Mouse (Mus musculus) heart, embryonic 10.5 days (tissue): ENCODE measurements at regions not wholly inside any gene's neighbourhood (a gene's known extent, or its start where the extent isn't known, plus 50 kb on each side); places are given as distances from the start of the nearest gene placed in this dataset.
"Not testable (repeated sequence)": the region's sequence is repeated elsewhere in the genome, so short reads cannot be mapped to it uniquely, and the experiment has no call there.

Experiments used
- DNase-seq: peaks from one replicate; pipeline ENCODE4 v3.0.0-alpha.2; 2017; ENCODE audit warnings: low spot score
- H3K27ac ChIP-seq: fragments of 300-500 bp; sonication (generic); 2 replicates; pipeline ENCODE4 v1.5.1; 2016; ENCODE audit warnings: mild to moderate bottlenecking
- H3K27me3 ChIP-seq: fragments of 300-500 bp; sonication (generic); 2 replicates; pipeline ENCODE4 v1.6.1; 2016; ENCODE audit warnings: mild to moderate bottlenecking; ENCODE audit not compliant: poor library complexity, insufficient read depth, severe bottlenecking
- H3K36me3 ChIP-seq: fragments of 300-500 bp; sonication (generic); 2 replicates; pipeline ENCODE4 v1.6.1; 2016; ENCODE audit warnings: mild to moderate bottlenecking, moderate library complexity
- H3K4me1 ChIP-seq: fragments of 300-500 bp; sonication (generic); 2 replicates; pipeline ENCODE4 v1.6.1; 2016; ENCODE audit warnings: mild to moderate bottlenecking
- H3K4me3 ChIP-seq: fragments of 300-500 bp; sonication (generic); 2 replicates; pipeline ENCODE4 v1.5.1; 2016; ENCODE audit warnings: mild to moderate bottlenecking, moderate library complexity
- H3K9me3 ChIP-seq: fragments of 300-500 bp; sonication (generic); 2 replicates; pipeline ENCODE4 v1.6.1; 2016; ENCODE audit warnings: mild to moderate bottlenecking, moderate library complexity
- WGBS: fragments of 180-500 bp; shearing (Covaris S2); methylation state at CpG from one replicate; pipeline ENCODE4 v1.1.7; 2016; 5-methylcytosine and 5-hydroxymethylcytosine counted together

DNA sequence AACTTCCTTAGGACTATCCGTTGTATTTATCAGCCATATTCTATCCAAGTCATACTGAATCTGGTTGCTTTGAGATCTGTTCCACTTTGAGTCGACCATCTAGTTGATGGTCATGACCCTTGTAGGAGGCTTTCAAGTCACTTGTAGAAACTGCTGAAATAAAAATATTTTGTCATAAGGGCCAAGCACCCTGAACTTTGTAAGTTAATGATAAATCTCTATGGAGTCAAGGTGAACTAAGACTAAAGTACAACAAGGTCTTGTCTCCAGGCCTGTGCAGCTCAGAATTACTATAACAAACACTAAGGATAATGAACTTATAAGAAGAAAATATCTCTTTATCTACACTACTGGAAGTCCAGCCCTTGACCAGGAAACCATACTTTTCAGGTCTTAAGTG lies 193.8 kb upstream of the Plxna2 start:
- Histone ChIP-seq H3K9me3 (no peaks in the 10 kb centered on the region), H3K27ac (no peak overlapping the region), H3K4me1 (peaks cover 9% of the 10 kb centered on the region), H3K36me3 (no peaks in the 10 kb centered on the region), H3K4me3 (no peak overlapping the region), H3K27me3 (no peaks in the 10 kb centered on the region)
- 85% methylated on average over 2 of the region's 2 CpGs for WGBS
- DNase-seq, result no peak

DNA sequence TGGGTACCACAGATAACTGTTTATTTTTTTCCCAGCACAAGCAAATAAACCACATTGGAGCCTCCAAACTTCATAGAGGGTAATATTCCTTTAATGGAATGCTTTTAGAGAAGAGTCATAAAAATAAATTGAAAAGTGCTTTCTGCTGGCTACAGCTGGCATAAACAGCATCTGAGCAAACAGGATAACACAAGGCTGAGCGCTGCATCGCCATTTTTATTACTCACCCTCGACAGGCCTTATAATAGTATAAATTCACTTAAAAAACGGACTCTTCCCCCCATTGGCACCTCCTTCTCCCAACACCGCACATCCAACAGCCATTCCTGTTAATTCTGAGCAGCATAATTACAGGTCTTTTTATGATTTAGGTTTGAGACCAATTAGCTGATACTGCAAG lies 205.8 kb upstream of the Plxna2 start:
- no peaks in the 10 kb centered on the region for H3K27me3 ChIP-seq
- DNase-seq, result no peak
- H3K4me3 ChIP-seq, result no peak overlapping the region
- H3K4me1 ChIP-seq, result no peaks in the 10 kb centered on the region
- H3K27ac ChIP-seq, result no peak overlapping the region
- WGBS, result 83% methylated on average over 5 of the region's 5 CpGs
- no peaks in the 10 kb centered on the region for H3K9me3 ChIP-seq
- H3K36me3 ChIP-seq, result no peaks in the 10 kb centered on the region

- Histone ChIP-seq H3K27me3 (no peaks in the 10 kb centered on the region), H3K9me3 (no peaks in the 10 kb centered on the region), H3K4me3 (no peak overlapping the region), H3K27ac (no peak overlapping the region), H3K4me1 (no peaks in the 10 kb centered on the region), H3K36me3 (no peaks in the 10 kb centered on the region)
- no peak for DNase-seq
- WGBS, result 63% methylated on average over 2 of the region's 2 CpGs
Measured at GRCm38 (mm10) chr1:194411788-194412187, 206.2 kb upstream of the Plxna2 start.

DNA sequence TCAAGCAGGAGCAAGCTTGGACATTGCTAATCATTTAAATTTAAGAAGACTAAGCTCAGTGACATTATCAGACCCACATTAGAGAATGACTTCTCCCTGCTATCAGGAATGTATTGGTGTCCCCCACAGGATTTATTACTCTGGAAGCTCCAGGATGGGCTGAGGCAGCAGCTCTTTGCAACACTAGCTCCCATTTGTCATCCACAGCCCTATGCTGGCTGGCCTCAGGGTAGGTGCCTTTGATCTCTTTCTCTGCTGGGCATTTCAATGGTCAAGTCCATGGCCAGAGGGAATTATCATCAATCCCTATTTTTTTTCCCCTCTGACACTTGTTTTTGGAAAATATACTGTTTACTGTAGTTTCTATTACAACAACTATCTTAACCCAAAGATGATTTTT lies 218.7 kb upstream of the Plxna2 start:
- H3K9me3 ChIP-seq, result no peaks in the 10 kb centered on the region
- H3K27me3 ChIP-seq, result no peaks in the 10 kb centered on the region
- no peak for DNase-seq
- no peaks in the 10 kb centered on the region for H3K4me1 ChIP-seq
- H3K4me3 ChIP-seq, result no peak overlapping the region
- no peak overlapping the region for H3K27ac ChIP-seq
- H3K36me3 ChIP-seq, result no peaks in the 10 kb centered on the region

DNA sequence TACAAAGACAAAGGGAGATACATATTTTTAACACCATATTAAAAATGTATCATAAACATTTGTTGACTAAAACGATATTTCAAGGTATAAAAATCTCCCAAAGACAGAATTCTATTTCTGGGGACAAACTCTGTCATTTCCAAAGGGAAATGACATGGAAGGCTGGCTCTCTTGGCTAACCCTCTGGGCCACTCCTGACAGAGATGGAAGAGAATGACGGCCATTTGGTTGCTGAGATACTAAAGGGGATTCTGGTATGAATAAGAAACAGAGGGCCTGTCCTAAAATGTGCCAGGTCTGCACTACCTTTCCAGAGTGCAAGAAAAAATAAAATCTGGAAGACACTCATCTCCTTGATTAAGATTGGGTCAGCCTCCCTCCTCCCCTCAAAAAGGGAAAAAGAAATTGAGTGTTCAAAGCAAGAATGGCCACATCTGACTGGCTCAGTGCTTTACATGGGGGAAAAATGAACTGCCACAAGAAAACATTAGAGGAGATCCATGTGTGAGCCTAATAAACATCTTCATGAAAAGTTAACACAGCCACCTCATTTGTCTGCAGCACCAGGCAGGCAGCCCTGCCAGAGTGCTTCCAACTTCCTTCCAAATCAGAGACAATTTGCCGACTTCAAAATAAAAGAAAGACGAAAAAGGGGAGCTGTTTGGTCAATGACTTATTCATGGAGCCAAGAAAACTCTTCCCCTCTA lies 221.1 kb upstream of the Plxna2 start:
- Histone ChIP-seq H3K4me1 (no peaks in the 10 kb centered on the region), H3K4me3 (no peak overlapping the region), H3K36me3 (no peaks in the 10 kb centered on the region), H3K27ac (no peak overlapping the region), H3K27me3 (no peaks in the 10 kb centered on the region), H3K9me3 (no peaks in the 10 kb centered on the region)
- 79% methylated on average over 4 of the region's 4 CpGs for WGBS
- DNase-seq, result no peak

- Histone ChIP-seq H3K27ac (no peak overlapping the region), H3K4me1 (no peaks in the 10 kb centered on the region), H3K27me3 (no peaks in the 10 kb centered on the region), H3K9me3 (no peaks in the 10 kb centered on the region), H3K4me3 (no peak overlapping the region), H3K36me3 (no peaks in the 10 kb centered on the region)
- DNase-seq, result no peak
- WGBS, result 55% methylated on average over 3 of the region's 3 CpGs
Measured at GRCm38 (mm10) chr1:194393720-194394119, 224.3 kb upstream of the Plxna2 start.

GRCm38 (mm10) chr1:194390202-194390601 lies 227.8 kb upstream of the Plxna2 start:
- 78% methylated on average over 2 of the region's 2 CpGs for WGBS
- no peaks in the 10 kb centered on the region for H3K36me3 ChIP-seq
- no peak overlapping the region for H3K4me3 ChIP-seq
- no peaks in the 10 kb centered on the region for H3K9me3 ChIP-seq
- no peaks in the 10 kb centered on the region for H3K4me1 ChIP-seq
- no peak overlapping the region for H3K27ac ChIP-seq
- H3K27me3 ChIP-seq, result no peaks in the 10 kb centered on the region
- no peak for DNase-seq

- Histone ChIP-seq H3K27me3 (no peaks in the 10 kb centered on the region), H3K36me3 (no peaks in the 10 kb centered on the region), H3K9me3 (no peaks in the 10 kb centered on the region), H3K4me3 (no peak overlapping the region), H3K4me1 (no peaks in the 10 kb centered on the region), H3K27ac (no peak overlapping the region)
- 73% methylated on average over 1 of the region's 1 CpGs for WGBS
- no peak for DNase-seq
Measured at GRCm38 (mm10) chr1:194378135-194378534, 239.9 kb upstream of the Plxna2 start.

DNA sequence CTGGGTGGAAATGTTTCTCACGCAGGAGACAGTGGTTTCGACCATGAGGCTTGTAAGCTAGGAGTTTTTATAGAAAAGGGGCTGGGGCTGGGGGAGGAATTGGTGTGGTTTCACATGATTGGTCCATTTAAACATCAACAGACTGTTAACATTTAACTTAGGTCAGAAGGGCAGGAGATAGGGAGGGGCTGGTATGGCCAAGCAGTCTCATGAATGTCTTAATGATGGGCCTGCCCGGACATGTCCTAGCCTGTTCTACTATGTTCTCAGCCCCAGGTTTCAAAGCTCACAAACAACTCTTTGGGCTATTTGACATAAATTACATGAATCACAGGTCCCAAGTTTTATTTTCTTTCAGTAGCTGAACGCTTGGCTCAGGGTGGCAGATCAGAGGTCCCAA lies 244.5 kb upstream of the Plxna2 start:
- not testable (repeated sequence) for H3K4me3 ChIP-seq, H3K4me1 ChIP-seq, H3K27ac ChIP-seq, H3K27me3 ChIP-seq, H3K36me3 ChIP-seq, DNase-seq, H3K9me3 ChIP-seq
- WGBS, result 86% methylated on average over 4 of the region's 4 CpGs

- Histone ChIP-seq H3K4me3 (no peak overlapping the region), H3K4me1 (no peaks in the 10 kb centered on the region), H3K36me3 (no peaks in the 10 kb centered on the region), H3K27ac (no peak overlapping the region), H3K27me3 (no peaks in the 10 kb centered on the region), H3K9me3 (no peaks in the 10 kb centered on the region)
- WGBS, result 82% methylated on average over 5 of the region's 5 CpGs
- DNase-seq, result no peak
Measured at GRCm38 (mm10) chr1:194363917-194364316, 254.1 kb upstream of the Plxna2 start.

- 63% methylated on average over 1 of the region's 1 CpGs for WGBS
- Histone ChIP-seq H3K4me3 (no peak overlapping the region), H3K27me3 (no peaks in the 10 kb centered on the region), H3K36me3 (no peaks in the 10 kb centered on the region), H3K4me1 (no peaks in the 10 kb centered on the region), H3K27ac (no peak overlapping the region), H3K9me3 (no peaks in the 10 kb centered on the region)
- DNase-seq, result no peak
Measured at GRCm38 (mm10) chr1:194363129-194363768, 254.8 kb upstream of the Plxna2 start.

- no peaks in the 10 kb centered on the region for H3K27me3 ChIP-seq
- no peak overlapping the region for H3K27ac ChIP-seq
Measured at GRCm38 (mm10) chr1:194362298-194362697, 255.7 kb upstream of the Plxna2 start.

DNA sequence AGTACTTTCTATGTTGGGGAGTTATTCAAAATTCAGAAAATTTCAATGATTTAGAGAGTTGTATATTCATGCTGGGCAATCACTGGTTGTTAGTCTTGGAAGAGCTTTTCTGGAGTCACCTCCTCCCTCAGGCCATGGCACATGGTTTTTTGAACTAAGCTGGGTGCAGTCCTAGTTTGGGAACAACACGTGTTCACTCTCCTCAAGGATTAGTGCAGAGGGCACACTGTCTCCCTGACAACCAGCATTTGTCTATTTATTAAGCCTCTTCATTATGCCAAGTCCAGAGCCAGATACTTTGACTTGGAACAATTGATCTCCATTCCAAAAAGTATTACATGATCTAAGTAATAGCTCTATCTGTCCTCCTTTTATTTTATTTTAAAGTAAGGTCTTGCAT lies 256.7 kb upstream of the Plxna2 start:
- Histone ChIP-seq H3K27ac (no peak overlapping the region), H3K27me3 (no peaks in the 10 kb centered on the region), H3K36me3 (no peaks in the 10 kb centered on the region), H3K9me3 (no peaks in the 10 kb centered on the region), H3K4me1 (no peaks in the 10 kb centered on the region), H3K4me3 (no peak overlapping the region)
- 68% methylated on average over 1 of the region's 1 CpGs for WGBS
- no peak for DNase-seq

More at GRCm38 (mm10) chr1:194362298-194362697, 255.7 kb upstream of the Plxna2 start:
- H3K9me3 ChIP-seq, result no peaks in the 10 kb centered on the region
- no peaks in the 10 kb centered on the region for H3K4me1 ChIP-seq
- H3K36me3 ChIP-seq, result no peaks in the 10 kb centered on the region
- DNase-seq, result no peak
- H3K4me3 ChIP-seq, result no peak overlapping the region
